Mouse (Mus musculus): ENCODE results near the gene Gm21985.
A peak's percentile ranks its signal among the peaks of the same experiment; 100 is the strongest.

Gene Gm21985

DNA sequence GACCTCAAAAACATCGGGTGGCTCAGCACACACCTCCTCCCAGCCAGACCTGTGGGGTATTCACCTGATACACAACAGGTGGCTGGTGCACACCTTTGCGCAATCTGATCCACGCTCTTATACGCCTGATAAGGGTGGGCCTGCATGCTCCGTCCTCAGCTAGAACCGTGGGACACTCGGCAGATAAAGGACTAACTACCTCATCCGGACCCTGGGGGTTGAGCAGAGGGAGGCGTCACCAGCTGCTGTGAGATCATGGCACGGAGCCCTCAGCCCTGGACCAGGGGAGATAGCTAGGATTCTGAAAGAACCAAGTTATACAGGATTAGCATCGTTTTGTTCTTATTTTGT lies at the start of gene Gm21985:
Gene Gm21985 (plus strand): TSS at position 73 of the 351 bp plus-strand sequence.
- DNase-seq (ENCODE audit: low read depth, low spot score) = peak; percentile 47

DNA sequence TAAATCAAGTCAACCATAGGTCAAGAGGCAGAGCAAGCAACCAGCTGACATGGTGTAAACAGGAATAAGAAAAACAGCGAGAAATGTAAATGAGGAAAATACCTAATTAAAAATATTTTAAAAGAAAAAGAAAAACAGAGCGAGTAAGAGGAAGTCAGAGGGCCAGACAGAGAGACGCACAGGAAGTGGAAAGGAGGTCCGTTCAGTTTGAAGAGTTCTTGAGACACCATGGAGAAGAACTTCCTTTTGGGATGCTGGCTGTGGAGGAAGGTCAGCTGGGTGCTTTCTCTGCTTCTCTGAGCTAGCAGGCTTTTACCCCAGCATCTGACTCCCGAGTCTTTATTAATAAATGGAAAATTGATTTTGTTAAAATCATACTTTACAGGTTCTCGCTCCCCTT lies 48.5 kb upstream of the Gm21985 start:
- DNase-seq (ENCODE audit: low read depth, low spot score) = no peak

DNA sequence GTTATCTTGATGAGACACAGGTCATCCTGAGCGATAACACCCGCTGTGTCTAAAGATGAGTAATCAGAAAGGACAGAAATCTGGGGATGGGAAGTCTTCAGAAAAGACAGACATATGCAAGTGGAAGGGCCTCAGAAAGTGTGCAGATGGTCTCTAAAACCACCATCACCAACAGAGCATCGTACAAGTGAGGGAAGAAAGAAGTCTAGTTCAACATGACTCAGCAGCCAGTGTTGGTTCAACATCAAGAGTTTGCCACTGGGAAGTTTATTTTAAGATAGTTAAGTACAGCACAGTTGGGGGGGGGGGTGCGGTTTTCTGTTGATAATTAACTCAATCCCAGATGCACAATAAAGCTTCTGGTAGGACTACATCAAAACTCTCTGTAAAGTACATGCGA lies 45.2 kb upstream of the Gm21985 start:
- DNase-seq (ENCODE audit: low read depth, low spot score) = no peak

DNA sequence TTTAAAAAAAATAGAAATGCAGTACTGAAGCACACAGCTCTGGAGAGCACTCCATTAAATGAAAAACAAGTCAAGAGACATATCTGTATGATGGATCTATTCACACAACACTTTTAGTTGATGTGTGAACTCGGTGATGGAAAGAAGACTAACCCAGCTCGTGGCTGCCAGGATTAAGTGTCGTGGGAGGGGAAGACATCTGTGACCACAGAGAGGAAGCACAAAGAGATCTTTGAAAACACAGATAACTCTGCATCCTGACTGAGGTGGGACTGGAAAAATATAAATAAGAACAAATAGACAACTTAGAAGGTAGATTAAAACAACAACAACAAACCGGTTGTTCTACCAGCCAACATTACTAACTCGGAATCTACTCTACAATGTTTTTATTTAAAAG lies 43.5 kb upstream of the Gm21985 start:
- no peak for DNase-seq (ENCODE audit: low read depth, low spot score)

DNA sequence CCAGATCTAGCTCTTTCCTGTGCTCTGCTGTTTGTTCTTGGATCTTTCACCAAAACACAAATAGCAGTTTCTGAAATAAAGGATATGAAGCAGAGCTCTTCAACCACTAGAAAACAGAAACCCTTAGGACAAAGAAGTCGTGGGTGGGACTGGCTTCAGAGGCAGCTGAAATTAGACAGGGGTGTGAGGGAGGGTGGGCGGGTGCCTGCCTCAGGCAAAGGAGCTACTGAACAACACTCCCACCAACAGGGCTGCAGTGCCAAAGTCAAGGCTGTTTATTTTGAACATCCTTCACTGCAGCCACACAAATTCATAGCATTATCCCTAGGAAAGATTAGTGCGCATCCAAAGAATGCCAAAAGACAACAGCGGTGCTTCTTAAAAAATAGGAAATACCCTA lies 41.8 kb upstream of the Gm21985 start:
- no peak for DNase-seq (ENCODE audit: low read depth, low spot score)

DNA sequence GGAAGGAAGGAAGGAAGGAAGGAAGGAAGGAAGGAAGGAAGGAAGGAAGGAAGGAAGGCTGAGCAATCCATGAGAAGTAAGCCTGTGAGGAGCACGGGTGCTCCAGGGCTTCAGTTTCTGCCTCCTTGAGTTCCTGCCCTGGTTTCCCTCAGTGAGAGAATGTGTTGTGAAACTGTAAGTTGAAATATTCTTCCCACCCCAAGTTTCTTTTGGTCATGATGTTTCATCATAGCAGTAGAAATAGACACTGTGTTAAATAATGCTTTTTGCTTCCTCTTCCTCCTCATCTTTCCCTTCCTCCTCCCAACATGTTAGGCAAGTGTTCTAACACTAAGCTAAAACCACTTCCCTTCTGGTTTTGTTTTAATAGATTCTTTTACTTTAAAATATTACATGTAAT lies 33.5 kb upstream of the Gm21985 start:
- DNase-seq (ENCODE audit: low read depth, low spot score) = no peak

DNA sequence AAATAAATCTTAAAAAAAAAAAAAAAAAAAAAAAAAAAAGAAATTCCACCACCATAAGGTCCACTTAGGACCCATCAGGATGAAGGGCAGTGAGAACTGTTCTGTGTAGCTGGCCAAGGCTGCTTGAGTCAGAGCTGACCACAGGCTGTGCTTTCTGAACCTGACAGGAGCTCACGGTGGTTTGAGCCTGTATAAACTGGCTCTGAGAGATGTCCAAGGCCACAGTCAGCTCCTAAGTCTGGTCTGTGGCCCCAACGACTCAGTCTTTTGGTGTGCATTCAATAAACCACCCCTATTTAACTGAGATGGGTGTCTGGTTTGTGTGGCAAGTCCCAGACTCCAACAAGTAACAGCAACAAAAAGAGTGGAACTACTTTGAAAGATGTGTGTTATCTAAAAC lies 29.5 kb upstream of the Gm21985 start:
- no peak for DNase-seq (ENCODE audit: low read depth, low spot score)

DNA sequence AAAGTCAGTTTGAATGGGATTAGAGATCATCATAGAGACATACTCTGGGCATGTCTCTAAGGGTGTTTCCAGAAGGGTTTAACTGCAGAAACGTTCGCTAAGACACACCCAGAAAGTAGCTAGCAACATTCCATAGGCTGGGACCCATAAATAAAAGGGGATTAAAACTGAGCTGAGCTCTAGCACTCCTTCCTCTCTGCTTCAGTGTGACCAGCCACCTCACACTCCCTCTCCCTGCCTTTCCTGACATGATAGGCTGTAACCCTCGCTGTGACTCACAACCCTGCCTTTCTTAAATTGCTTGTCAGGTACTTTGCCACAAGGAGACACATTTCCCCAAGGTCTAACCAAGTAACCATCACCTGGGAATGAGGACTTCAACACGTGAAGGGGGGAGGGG lies 28.1 kb upstream of the Gm21985 start:
- no peak for DNase-seq (ENCODE audit: low read depth, low spot score)

DNA sequence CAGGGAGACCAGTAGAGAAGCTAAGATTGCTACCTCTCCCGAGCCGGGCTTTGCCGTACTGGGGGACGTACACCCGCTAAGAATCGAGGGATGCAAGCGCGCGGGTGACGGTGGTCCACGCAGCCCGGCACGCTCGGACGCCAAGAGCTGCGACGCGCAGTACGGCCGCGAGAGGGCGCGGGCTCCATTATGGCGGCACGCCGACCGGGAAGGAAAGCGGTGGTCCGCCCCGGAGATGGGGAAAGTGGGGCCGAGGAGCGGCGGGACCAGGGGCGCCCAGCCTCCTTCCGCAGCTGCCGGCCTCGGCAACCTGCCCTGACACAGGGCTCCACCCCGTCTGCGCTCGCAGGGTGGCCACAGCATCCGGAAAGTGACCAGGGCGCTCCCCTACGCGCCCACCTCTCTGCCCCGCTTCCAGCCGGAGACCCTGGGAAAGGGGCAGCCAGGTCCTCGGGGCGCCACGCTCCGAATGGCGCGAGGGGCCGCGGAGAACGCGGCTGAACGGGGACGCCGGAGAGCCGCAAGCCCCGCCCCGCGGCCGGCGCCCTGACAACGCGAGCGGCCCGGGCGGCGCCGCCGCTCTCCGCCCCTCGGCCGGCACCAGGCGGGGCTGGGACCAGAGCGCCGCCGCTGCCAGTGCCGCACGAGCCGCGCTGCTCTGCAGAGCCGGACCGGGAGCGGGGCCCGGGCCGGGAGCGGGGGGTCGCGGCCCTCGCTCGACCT lies 26.7 kb upstream of the Gm21985 start, which contains the start of gene Lpcat4:
Gene Lpcat4 (plus strand): TSS at position 257 of the 723 bp plus-strand sequence.
- peak; percentile 91 for DNase-seq (ENCODE audit: low read depth, low spot score)

DNA sequence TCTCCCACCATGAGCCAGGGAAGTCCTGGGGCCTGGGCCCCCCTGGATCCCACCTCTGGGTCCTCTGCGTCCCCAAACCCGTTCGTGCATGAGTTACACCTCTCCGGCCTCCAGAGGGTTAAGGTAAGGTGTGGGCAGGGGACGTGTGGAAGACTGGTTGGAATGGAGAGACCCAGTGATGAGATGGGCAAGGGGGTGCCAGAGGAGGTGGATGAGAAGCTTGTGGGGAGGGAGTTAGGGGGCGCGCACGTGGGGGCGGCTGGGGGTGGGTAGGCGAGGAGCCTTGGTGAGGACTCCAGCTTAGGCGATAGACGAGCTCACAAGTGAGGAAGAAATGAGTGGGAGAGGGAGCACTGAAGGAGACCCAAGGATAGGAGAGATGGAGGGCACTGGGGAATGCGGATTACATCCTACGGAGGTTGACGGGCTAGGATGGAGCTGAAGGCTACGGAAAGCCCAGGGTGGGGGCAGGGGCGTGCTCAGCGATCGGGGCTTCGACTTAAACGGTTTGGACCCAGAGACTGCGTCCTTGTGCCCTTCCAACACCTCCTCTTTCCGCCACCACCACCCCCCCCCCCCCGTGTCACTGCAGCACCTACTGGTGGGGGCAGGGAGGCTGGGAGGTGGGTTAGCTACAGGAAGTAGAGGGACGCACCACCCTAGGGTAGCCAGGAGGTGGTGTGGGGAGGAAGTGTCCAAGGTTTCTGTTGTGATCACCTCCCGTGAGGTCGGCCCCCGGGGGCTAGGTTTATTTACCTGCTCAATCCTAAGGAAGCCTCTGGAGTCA lies 26.0 kb upstream of the Gm21985 start:
- DNase-seq (ENCODE audit: low read depth, low spot score) = peak; percentile 25

DNA sequence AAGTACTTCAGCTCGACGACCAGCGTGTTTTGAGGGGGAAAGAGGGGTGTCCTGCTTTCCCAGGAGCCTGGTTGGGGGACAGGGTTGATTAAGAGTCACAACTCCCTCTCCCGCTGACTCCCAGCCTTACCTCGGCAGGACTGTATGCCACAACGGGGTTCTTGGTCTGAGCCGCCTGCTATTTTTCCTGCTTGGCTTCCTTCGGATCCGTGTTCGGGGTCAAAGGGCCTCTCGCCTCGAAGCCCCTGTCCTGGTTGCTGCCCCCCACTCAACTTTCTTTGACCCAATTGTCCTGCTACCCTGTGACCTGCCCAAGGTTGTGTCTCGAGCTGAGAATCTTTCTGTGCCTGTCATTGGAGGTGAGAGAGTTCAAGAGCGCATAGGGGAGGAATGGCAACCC lies 24.3 kb upstream of the Gm21985 start:
- DNase-seq (ENCODE audit: low read depth, low spot score) = no peak

DNA sequence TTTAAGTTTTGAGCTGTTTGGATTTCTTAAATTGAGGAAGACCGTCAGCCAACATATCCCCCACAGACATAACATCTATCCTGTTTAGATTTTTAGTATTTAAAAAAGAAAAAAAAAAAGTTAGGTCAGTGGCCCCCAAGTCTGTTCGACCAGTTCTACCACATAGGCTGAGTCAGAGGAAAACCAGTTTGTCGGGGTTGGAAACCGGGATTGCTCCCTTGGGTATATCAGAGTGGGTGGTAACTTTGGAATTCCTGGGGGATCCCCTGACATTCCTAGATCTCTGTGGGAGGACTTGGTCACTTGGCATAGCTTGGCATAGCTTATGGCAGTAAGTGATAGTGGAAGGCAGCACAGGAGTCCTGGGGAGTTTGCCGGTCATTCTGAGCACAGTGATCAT lies 20.8 kb upstream of the Gm21985 start:
- DNase-seq (ENCODE audit: low read depth, low spot score) = no peak

DNA sequence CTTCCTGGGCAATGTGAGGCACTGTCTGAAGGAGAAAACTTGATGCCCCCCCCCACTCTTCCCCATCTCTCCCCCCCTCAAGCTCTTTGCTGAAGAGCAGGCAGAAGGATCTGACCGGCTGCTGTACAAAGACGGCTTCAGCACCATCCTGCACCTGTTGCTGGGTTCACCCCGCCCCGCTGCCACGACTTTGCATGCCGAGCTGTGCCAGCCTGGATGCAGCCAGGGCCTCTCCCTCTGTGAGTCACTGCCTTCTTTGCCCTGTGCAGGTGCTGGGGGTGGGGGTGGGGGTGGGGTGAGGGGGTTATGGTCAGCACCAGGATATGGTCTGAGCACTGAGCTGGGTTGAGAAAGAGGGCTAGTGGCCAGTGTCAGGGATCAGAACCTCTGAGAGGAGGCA lies 19.9 kb upstream of the Gm21985 start:
- DNase-seq (ENCODE audit: low read depth, low spot score) = no peak

DNA sequence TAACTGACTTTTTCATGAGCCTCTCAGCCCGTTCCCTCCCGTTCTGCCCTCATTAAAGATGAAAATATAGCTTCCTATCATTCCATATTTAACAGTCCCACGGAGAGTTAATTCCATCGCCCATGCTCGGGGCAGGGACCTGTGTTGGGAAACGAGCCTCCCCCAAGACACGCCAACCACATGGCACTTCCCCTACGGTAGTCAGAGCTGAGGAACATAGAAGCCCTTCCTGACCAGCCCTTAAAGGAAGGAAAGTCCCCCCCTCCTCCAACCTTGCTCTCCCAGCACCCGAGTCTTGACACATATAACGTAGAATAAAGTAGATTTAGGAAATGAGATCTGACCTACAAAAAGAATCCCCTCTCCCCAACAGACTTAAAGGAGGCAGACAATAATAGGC lies 18.8 kb upstream of the Gm21985 start:
- no peak for DNase-seq (ENCODE audit: low read depth, low spot score)

DNA sequence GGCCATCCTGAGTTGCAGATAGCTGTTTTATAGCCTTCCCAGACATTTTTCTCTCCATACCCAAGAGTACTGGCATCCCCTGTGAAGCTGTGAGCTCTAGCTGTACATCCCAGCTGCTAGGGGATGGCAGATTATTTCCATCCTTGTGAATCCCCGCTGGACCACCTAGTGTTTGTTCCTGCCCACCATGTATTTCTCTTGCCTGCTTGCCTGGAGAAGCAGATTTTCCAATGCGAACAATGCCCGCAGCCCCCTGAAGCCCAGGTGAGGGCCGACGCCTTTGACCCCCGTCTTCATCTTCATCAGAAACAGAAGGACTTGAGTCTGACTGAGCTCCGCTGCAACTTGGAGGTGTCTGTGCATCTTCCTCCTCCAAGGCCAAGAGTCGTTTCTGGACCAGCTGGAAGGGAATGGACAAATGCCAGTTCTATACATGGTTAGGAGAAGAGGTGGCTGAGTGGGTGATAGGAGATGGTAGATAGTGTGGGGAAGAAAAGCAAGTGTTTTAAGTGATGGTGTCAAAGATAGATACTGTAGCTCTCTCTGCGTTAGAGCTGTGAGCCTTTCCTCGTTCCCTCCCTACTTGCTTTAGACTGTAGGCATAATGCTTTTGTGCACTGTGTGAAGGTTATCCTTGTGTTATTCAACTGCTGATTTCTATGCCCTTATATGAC lies 16.2 kb upstream of the Gm21985 start:
- no peak for DNase-seq (ENCODE audit: low read depth, low spot score)

DNA sequence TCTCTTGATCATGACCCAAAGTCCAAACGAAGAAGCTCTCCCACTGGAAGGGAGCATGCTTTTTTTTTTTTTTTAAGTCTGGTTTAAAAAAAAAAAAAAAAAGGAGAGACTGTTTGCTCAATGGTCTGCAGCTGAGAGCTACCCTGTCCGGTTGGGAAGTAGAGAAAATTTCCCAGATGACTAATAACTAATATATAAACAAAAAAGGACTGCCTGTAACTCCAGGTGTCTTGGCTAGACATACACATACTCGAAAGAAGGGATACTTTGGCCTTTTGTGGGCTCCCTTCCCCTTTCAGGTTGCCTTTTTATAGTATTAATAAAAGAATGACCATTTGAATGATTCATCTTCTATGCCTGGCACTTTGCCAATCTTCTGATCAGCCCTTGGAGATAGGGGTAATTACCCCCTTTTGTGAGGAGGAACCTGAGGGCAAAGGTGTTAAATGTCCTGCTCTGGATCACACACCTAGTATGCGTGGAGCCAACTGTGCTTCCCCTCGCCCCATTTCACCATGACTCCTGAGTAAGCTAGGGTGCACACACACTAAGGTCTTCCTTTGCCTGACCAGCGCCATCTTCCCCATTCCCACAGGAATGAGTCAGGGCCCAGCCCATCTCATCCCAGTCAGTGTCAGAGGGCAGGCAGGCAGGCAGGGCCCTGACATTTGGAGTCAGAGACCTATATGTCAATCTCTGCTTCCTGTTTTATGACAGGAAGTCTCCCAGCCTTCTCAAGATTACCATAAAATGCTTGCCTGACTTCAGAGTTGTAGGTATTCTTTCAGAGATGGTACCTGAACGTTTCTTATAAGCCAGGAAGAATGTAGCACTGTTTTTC lies 11.2 kb upstream of the Gm21985 start:
- no peak for DNase-seq (ENCODE audit: low read depth, low spot score)

DNA sequence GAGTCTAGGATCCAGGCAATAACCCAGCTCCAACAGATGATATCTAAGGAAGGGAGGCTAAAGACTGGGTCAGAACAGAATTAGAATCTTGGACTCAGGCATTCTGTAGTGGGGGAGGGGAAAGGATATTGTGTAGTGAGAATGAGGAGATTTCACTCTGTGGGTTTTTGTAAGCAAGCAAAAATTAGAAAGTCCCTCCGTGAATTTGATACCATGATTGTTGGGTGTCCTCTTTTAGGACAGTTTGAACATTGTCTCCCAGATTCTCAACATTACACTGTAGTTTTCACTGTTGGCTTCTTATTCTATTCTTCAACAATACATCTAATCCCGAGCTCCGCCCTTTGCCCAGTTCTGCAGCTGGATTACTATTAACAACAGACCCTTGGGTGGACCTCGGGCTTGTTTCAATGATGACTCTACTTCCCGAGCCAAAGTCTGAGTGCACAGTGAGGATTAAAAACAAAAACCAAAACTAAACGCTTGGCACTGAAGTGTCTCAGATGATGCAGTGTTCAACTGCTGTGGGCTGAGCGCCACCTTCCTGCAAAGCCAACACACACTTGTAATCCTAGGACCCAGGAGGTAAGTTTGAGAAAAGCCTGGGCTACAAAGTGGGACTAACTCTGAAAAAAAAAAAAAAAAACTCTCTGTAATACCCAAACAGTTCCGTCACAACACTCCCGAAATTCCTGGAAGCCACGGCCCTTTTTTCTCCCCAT lies 6.7 kb upstream of the Gm21985 start, which contains the start of gene Nutm1:
Gene Nutm1 (minus strand): TSS at position 51 of the 722 bp plus-strand sequence.
- DNase-seq (ENCODE audit: low read depth, low spot score) = no peak

DNA sequence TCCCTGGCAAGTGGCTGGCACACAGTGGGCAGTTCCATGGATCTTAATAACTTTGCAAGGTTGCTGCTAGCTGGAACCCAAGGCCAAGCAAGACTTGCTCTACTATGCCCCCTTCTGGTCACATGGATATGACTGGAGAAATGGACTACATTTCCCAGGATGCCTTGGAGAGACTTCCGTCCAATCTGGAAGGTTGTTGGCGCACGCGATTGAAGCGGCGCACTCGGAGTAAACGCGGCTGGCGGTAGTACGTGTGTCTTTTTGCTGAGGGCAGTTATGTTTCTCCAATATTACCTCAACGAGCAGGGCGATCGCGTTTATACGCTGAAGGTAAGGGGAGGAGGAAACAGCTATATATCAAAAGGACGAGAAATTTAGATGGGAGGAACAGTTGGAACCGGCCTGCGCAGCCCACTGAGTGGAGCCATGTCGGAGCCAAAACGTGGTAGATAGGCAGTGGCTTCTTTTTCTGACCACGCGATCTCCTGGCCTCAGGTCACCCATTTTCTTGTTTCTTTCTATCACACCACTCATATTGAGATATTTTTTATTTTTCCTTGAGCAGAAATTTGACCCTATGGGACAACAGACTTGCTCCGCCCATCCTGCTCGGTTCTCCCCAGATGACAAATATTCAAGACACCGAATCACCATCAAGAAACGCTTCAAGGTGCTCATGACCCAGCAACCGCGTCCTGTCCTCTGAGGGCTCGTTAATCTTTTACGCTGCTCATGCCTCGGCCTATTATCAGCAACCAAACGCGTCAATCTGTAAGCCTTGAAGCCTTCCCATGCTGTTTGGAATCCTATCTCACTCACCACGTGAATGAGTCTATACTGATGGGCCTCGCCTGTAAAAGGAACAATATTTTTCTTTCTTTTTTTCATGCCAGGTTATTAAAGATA lies 4.1 kb upstream of the Gm21985 start, which contains the start of gene Nop10:
Gene Nop10 (plus strand): TSS at position 179 of the 906 bp plus-strand sequence.
- peak; percentile 93 for DNase-seq (ENCODE audit: low read depth, low spot score)

DNA sequence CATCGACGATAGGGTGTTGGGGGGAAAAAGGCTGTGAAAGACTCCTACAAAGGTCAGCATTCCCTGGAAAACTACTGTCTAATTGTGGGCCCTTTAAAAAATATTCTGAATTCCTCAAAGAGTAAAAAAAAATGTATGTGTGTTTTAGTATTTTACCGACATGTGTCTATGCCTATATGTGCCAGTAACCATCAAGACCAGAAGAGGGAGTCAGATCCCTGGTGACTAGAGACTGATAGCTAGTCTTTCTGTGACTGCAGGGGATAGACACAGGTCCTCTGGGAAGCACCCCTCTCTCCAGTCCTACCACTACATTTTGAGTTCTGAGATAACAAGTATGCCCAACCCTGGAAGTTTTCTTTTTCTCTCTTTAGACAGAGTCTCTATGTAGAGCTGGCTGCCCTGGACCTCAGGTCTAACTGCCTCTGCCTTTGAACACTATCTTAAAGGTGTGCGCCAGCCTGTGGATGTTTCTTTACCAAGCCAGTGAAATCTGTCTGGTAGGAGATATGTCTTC lies 3.3 kb upstream of the Gm21985 start:
- DNase-seq (ENCODE audit: low read depth, low spot score) = no peak

DNA sequence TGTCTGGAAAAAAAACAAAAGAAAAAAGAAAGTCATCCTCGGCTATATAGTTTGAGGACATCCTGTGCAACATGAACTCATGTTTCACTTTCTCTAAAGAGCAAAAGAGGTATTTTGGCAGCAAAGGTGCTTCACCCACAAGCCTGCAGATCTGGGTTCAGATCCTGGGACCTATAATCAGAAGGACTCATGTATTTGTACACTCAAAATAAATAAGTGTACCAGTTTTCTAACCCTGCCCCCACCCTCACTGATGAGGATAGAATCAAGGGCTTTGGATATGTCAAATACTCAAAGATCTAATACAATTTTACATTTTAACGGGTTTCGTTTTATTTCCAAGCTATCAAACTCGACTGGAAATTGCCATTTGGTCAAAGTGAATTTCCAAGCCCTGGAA lies 1.8 kb upstream of the Gm21985 start:
- DNase-seq (ENCODE audit: low read depth, low spot score) = no peak

All from mesoderm, embryonic 11.5 days (tissue).